In the genomic region with DNA sequence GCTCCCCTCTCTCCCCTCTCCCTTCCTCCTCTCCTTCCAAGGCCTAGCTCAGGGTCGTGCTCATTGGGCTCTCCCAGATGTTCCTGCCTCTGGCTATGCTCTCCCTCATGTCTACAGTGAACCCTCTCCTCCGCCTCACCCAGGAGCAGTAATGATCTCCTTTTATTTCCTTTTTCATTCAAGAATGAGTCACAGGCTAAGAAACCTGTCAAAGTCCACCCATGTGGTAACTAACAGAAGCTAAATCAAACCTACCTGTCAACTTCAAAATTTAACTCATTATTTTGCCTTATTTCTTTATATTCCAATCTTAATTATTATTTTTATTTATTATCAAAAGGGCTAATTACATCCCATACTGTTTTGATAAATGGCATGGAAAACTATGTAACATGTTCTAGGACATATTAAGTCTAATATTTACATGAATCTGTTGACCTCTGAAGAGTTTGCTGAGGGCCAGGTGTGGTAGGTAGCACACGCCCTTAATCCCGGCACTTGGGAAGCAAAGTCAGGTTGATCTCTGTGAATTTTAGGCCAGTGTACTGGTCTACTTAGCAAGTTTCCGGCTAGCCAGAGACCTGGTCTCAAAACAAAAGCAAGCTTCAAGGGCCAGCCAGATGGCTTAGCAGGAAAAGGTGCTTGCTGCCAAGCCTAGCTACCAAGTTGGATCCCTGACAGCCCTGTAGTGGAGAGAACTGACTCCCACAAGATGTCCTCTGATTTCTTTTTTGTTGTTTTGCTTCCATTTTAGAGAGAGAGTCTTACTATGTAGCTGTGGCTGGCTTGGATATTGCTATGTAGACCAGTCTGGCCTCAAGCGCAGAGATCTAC, we compare ENCODE assay signal across 15 mouse cellular contexts. TPM values are rescaled to one million over a fixed set of nuclear protein-coding genes. Genes with fewer than 3 reads are reported as not detected.
DNase-seq lines count a peak whose midpoint lies in the region; ATAC-seq and TF ChIP-seq lines count a peak whose summit lies in the region.
"Had no signal": no experiment of that assay in that cellular context is flagged by ENCODE, and none has a peak within 500 bp of the region (broad histone marks: within the 10 kb centered on the region; RNA-seq: fewer than 3 reads in every experiment).

No protein-coding gene starts in this region.

- DNase-seq in forebrain, embryonic 14.5 days (ENCODE audit: low spot score) = peak; percentile 30
- DNase-seq in midbrain, postnatal 0 days (ENCODE audit: low spot score) = peak; percentile 49
- DNase-seq in midbrain, embryonic 10.5 days (ENCODE audit: low spot score) = no peak
- peak; percentile 87 for DNase-seq in cerebellum, adult 8-10 months
- no peak for DNase-seq in gastrocnemius, postnatal 25 days
- DNase-seq: kidney, adult 8-10 months; spleen, adult 18-20 months; thymus, adult 2 months had no signal

- WGBS in forebrain, embryonic 14.5 days = 87% methylated on average over 6 of the region's 6 CpGs
- 81% methylated on average over 6 of the region's 6 CpGs for WGBS in forebrain, embryonic 13.5 days
- WGBS in midbrain, postnatal 0 days = 88% methylated on average over 6 of the region's 6 CpGs
- WGBS in midbrain, embryonic 10.5 days = 88% methylated on average over 6 of the region's 6 CpGs
- 44% methylated on average over 6 of the region's 6 CpGs for WGBS in small intestine, adult 2 months

- no peak overlapping the region for H3K9ac ChIP-seq in forebrain, embryonic 14.5 days (ENCODE audit: low read length)
- no peak overlapping the region for H3K9ac ChIP-seq in forebrain, embryonic 13.5 days
- no peak overlapping the region for H3K9ac ChIP-seq in midbrain, postnatal 0 days (replicated peaks; ENCODE audit: low read length, poor library complexity, severe bottlenecking)
- H3K9ac ChIP-seq: heart, embryonic 12.5 days; hindbrain, embryonic 12.5 days; limb, embryonic 12.5 days had no signal

- ATAC-seq in forebrain, embryonic 14.5 days = no peak
- no peak for ATAC-seq in forebrain, embryonic 13.5 days
- no peak for ATAC-seq in midbrain, postnatal 0 days (ENCODE audit: low FRiP score)
- no peak for ATAC-seq in granulocyte monocyte progenitor cell, adult 5-6 weeks (replicated peaks; ENCODE audit: poor library complexity, severe bottlenecking)

- H3K27me3 ChIP-seq in forebrain, embryonic 14.5 days (replicated peaks; ENCODE audit: control insufficient read depth, insufficient read depth, low read length) = no peaks in the 10 kb centered on the region
- H3K27me3 ChIP-seq in forebrain, embryonic 13.5 days = no peaks in the 10 kb centered on the region
- no peaks in the 10 kb centered on the region for H3K27me3 ChIP-seq in midbrain, postnatal 0 days (ENCODE audit: insufficient read depth, low read length)
- H3K27me3 ChIP-seq in midbrain, embryonic 10.5 days (ENCODE audit: low read depth, poor library complexity, severe bottlenecking) = no peaks in the 10 kb centered on the region
- no peaks in the 10 kb centered on the region for H3K27me3 ChIP-seq in small intestine, adult 2 months (ENCODE audit: control insufficient read depth, insufficient read depth, low read length)
- H3K27me3 ChIP-seq: heart, embryonic 12.5 days; hindbrain, embryonic 12.5 days; limb, embryonic 12.5 days had no signal

- H3K9me3 ChIP-seq in forebrain, embryonic 14.5 days (replicated peaks; ENCODE audit: control insufficient read depth, low read length) = no peaks in the 10 kb centered on the region
- no peaks in the 10 kb centered on the region for H3K9me3 ChIP-seq in forebrain, embryonic 13.5 days (replicated peaks)
- no peaks in the 10 kb centered on the region for H3K9me3 ChIP-seq in midbrain, postnatal 0 days (ENCODE audit: low read length)
- no peaks in the 10 kb centered on the region for H3K9me3 ChIP-seq in midbrain, embryonic 10.5 days (replicated peaks)
- H3K9me3 ChIP-seq: embryonic facial prominence, embryonic 10.5 days; heart, embryonic 12.5 days; hindbrain, embryonic 12.5 days had no signal

- TF ChIP-seq POLR2A in small intestine, adult 2 months (IDR thresholded peaks at IDR 0.05; ENCODE audit: low read depth, low read length) = no peak

- no peak overlapping the region for H3K4me2 ChIP-seq in forebrain, embryonic 14.5 days (ENCODE audit: low read length)
- no peak overlapping the region for H3K4me2 ChIP-seq in forebrain, embryonic 13.5 days
- H3K4me2 ChIP-seq in midbrain, postnatal 0 days (ENCODE audit: low read depth, low read length, poor library complexity, severe bottlenecking) = no peak overlapping the region
- H3K4me2 ChIP-seq: heart, embryonic 12.5 days; hindbrain, embryonic 12.5 days; limb, embryonic 12.5 days had no signal

- no peak for TF ChIP-seq CTCF in midbrain, postnatal 0 days (IDR thresholded peaks at IDR 0.05)
- TF ChIP-seq CTCF in small intestine, adult 2 months (IDR thresholded peaks at IDR 0.05; ENCODE audit: extremely low read depth, insufficient read length, insufficient replicate concordance, low read depth, low read length) = no peak

- no peak overlapping the region for H3K27ac ChIP-seq in forebrain, embryonic 14.5 days (ENCODE audit: low read depth, low read length)
- H3K27ac ChIP-seq in forebrain, embryonic 13.5 days = no peak overlapping the region
- no peak overlapping the region for H3K27ac ChIP-seq in midbrain, postnatal 0 days (ENCODE audit: low read depth, low read length)
- no peak overlapping the region for H3K27ac ChIP-seq in midbrain, embryonic 10.5 days (replicated peaks)
- H3K27ac ChIP-seq in small intestine, adult 2 months (ENCODE audit: insufficient read depth, low read depth, low read length) = peak overlapping the region; percentile 74
- H3K27ac ChIP-seq: embryonic facial prominence, embryonic 10.5 days; hindbrain, embryonic 12.5 days; limb, embryonic 12.5 days had no signal

- H3K4me3 ChIP-seq in forebrain, embryonic 14.5 days (ENCODE audit: low read depth, low read length) = no peak overlapping the region
- H3K4me3 ChIP-seq in forebrain, embryonic 13.5 days = no peak overlapping the region
- H3K4me3 ChIP-seq in midbrain, postnatal 0 days (ENCODE audit: low read depth, low read length) = no peak overlapping the region
- H3K4me3 ChIP-seq in midbrain, embryonic 10.5 days = no peak overlapping the region
- no peak overlapping the region for H3K4me3 ChIP-seq in small intestine, adult 2 months (ENCODE audit: low read depth, low read length)
- H3K4me3 ChIP-seq: embryonic facial prominence, embryonic 10.5 days; heart, embryonic 12.5 days; hindbrain, embryonic 12.5 days; limb, embryonic 12.5 days had no signal

- H3K36me3 ChIP-seq in forebrain, embryonic 14.5 days (ENCODE audit: control insufficient read depth, insufficient read depth, low read length) = no peaks in the 10 kb centered on the region
- no peaks in the 10 kb centered on the region for H3K36me3 ChIP-seq in forebrain, embryonic 13.5 days (ENCODE audit: poor library complexity, severe bottlenecking)
- no peaks in the 10 kb centered on the region for H3K36me3 ChIP-seq in midbrain, postnatal 0 days (ENCODE audit: insufficient read depth, low read length)
- H3K36me3 ChIP-seq in midbrain, embryonic 10.5 days = no peaks in the 10 kb centered on the region
- H3K36me3 ChIP-seq in small intestine, adult 2 months (ENCODE audit: control insufficient read depth, insufficient read depth, low read length) = no peaks in the 10 kb centered on the region
- H3K36me3 ChIP-seq: embryonic facial prominence, embryonic 10.5 days; heart, embryonic 12.5 days; hindbrain, embryonic 12.5 days; limb, embryonic 12.5 days had no signal

- H3K4me1 ChIP-seq in forebrain, embryonic 14.5 days (ENCODE audit: control insufficient read depth, insufficient read depth, low read length) = no peaks in the 10 kb centered on the region
- H3K4me1 ChIP-seq in forebrain, embryonic 13.5 days = no peaks in the 10 kb centered on the region
- no peaks in the 10 kb centered on the region for H3K4me1 ChIP-seq in midbrain, postnatal 0 days (ENCODE audit: insufficient read depth, low read length)
- H3K4me1 ChIP-seq in midbrain, embryonic 10.5 days = no peaks in the 10 kb centered on the region
- peaks cover 10% of the 10 kb centered on the region; the same call in 1 of the 2 replicates for H3K4me1 ChIP-seq in small intestine, adult 2 months (ENCODE audit: control insufficient read depth, insufficient read depth, insufficient read length, low read length)
- H3K4me1 ChIP-seq: embryonic facial prominence, embryonic 10.5 days; hindbrain, embryonic 12.5 days; limb, embryonic 12.5 days had no signal

RNA-seq across cellular contexts. Expression of a gene that starts 51.9 kb away (rescaled TPM):
- polyA plus RNA-seq in forebrain, embryonic 14.5 days (2014; fragmentation: Nextera tagmentation; extraction: Ambion mirVana) = 18.1 and 21.2 TPM in 2 replicates
- 18.4 and 19.7 TPM in 2 replicates for polyA plus RNA-seq in forebrain, embryonic 13.5 days (2015; fragmentation: Nextera tagmentation; extraction: Ambion mirVana)
- 31.2 and 36.6 TPM in 2 replicates for total RNA-seq in midbrain, postnatal 0 days (2014; rRNA removed)
- 19.1 and 20.5 TPM in 2 replicates for polyA plus RNA-seq in midbrain, postnatal 0 days (2015; fragmentation: Nextera tagmentation; extraction: Ambion mirVana)
- polyA plus RNA-seq in midbrain, embryonic 10.5 days (2016; fragmentation: Nextera tagmentation; extraction: Ambion mirVana) = 32.8 and 44.3 TPM in 2 replicates
- 8.3 and 17.1 TPM in 2 replicates for polyA plus RNA-seq in small intestine, adult 2 months (2012; rRNA removed)
- 10 to 100 TPM; 27.4 to 28.3 TPM for total RNA-seq in gastrocnemius, postnatal 25 days (2021)
- total RNA-seq in granulocyte monocyte progenitor cell, adult 5-6 weeks (2014; fragmentation: Nextera tagmentation) = 36.4 and 42.5 TPM in 2 replicates
- 85.3 and 88.6 TPM in 2 replicates for total RNA-seq in granulocyte monocyte progenitor cell, adult 5-6 weeks (2017)

Comparison
In these comparisons a context has a peak if more than half of its experiments do, and no peak if none do; other contexts are left out.
1. DNase-seq: peak in forebrain, embryonic 14.5 days (single experiment), midbrain, postnatal 0 days (single experiment) and cerebellum, adult 8-10 months (single experiment); none in midbrain, embryonic 10.5 days (single experiment) and gastrocnemius, postnatal 25 days (single experiment).